Mouse (Mus musculus) left cerebral cortex, adult 8-10 months (tissue): ENCODE data around the gene Tbc1d15. TPM values are rescaled to one million over a fixed set of nuclear protein-coding genes. Genes with fewer than 3 reads are reported as not detected.

Experiments
- DNase-seq, 2 experiments: peaks; one replicate each; pipeline ENCODE4 v3.0.0; 2022; ENCODE audit warnings: low spot score in 2 of 2
- total RNA-seq, 4 experiments: library from RNA; stranded (reverse); gene quantifications; 2 replicates each; pipeline ENCODE4 v1.2.4; 2022

Gene Tbc1d15
- total RNA-seq, 4 experiments from 2014 or later = 47.2 to 71.6 (median 62.2) TPM

DNA sequence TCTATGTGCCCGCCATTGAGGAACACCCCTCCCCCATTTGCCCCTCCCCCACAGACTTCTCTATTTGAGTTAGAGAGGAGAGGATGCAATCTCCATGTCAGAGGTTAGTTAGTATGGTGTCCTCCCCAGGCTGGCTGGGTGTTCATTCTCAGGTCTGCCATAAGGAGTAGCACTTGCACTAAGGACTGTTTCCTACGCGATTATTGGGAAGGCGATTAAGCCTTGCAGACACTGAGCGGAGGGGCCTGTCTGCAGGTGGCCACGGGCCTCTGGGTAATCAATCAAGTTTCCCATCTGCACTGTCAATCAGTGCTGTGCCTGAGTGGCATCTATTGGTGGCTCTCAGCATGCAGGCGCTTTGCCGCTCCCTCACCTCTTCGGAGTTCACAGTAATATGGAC, 81.9 kb downstream of the Tbc1d15 start:
- DNase-seq = no peak

- DNase-seq = no peak
Measured at GRCm38 (mm10) chr10:115160289-115160688, 91.0 kb downstream of the Tbc1d15 start.

Other genes starting within 250 kb of the Tbc1d15 start
- under 1 TPM; 0.32 to 0.76 (median 0.51) TPM for gene Tph2, start 66.4 kb downstream of the Tbc1d15 start, total RNA-seq
- gene Rab21, start 64.1 kb upstream of the Tbc1d15 start, total RNA-seq = 10 to 100 TPM; 51.5 to 59.0 (median 55.1) TPM
- gene Tmem19, start 111.0 kb upstream of the Tbc1d15 start, total RNA-seq = 10 to 100 TPM; 29.0 to 57.1 (median 37.9) TPM
- gene Thap2, start 133.0 kb upstream of the Tbc1d15 start, total RNA-seq = 10 to 100 TPM; 11.9 to 15.5 (median 13.8) TPM
- 10 to 100 TPM; 36.3 to 47.5 (median 45.2) TPM for gene Zfc3h1, start 133.5 kb upstream of the Tbc1d15 start, total RNA-seq